Mouse (Mus musculus): ENCODE measurements around the gene Ndufa7. TPM values are rescaled to one million over a fixed set of nuclear protein-coding genes. Genes with fewer than 3 reads are reported as not detected.
"Not testable (repeated sequence)": the region's sequence is repeated elsewhere in the genome, so short reads cannot be mapped to it uniquely, and the experiment has no call there.

Ndufa7 gene
- total RNA-seq, 2 experiments from 2014 or later, result 327 to 338 TPM

DNA sequence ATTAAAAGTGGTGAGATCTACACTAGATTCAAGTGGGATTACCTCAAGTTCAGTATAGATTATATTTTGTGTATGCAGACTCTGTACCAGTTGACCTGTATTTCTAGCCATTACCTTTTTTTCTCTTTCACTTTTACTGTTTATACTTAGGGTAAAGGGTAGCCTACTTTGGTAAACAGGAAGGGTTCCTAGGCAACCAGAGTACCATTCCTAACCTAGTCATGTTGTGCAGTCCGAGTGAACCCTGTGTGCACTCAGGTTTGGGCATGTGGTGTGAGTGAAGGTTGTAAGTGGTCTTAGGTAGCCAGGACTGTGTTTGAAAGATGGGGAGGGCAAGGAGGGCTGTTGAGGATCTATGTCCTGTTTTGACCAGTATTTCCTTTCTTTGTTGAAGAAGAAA is 27.0 kb downstream of the Ndufa7 start:
- no peak for DNase-seq
- intact Hi-C loops (cut with DNase I; ENCODE audit: low total_unique reads), result no loop called here

DNA sequence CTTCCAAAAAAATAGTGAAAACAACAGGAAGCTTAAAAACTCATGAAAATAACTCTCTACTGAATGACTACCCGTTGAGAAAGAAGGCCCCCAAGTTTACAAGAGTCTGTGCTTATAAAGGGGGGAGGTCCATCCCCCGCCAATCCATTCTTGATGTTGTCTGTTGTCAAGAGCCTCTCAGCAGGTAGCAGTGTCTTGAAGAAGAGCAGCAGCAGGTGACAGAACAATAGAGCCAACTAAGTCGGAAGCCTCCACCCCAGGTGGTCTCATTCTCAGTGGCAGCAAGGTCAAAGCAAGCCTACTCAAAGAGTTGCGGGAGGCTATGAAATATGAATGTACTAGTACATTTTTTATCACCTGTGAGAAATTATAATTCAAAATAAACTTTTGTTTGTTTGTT is 33.4 kb downstream of the Ndufa7 start:
- no peak for DNase-seq
- intact Hi-C loops (cut with DNase I; ENCODE audit: low total_unique reads), result no loop called here

DNA sequence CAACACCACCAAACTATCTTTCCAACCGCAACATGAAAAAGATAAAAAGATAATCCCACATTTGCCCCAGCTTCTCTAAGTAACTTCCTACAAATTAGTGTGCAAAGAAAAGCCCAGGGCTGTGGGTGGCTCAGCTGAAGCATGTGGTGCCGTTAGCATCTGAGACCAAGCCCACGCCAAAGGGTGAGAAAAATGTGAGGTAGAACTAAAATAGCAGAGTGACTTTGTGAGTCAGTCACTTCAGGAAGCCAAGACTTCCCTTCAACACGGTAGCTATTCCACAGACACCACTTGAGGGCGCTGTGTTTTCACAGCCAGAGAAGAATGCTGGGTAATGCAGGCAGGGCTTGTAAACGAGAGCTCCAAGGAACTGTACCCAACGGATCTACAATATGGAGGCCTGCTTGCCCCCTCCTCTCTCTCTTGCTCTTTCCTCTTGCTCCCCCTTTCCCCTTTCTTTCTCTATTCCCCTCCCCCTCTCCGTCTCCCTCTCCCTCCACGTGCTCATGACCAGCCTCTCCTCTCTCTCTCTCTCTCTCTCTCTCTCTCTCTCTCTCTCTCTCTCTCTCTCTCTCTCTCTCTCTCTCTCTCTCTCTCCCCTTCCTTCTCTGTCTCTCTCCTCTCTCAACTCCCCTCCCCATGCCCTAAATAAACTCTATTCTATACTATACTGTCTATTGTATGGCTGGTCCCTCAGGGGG is 41.1 kb downstream of the Ndufa7 start:
- peak; percentile 26 for DNase-seq
- intact Hi-C loops (cut with DNase I; ENCODE audit: low total_unique reads), result no loop called here

DNA sequence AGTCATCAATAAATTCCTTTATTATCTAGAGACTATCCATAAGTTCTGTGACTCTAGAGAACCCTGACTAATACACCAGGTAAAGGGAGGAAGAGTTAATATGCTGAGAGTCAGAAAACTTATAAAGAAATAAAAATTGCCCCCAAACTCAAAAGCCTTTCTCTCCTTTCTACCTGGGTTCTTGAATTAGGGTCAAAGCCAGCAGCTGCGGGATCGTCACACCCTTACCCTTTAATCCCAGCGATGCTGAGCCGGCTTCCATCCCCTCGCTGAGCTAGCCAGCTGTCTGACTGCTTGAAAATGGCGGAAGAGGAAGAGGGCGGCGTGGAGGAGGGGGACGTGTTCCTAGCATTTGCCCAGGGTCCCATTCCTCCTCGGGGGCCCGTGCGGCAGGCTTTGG is 49.2 kb downstream of the Ndufa7 start, which contains the start of gene Gm7029:
TSS of gene Gm7029 (plus strand) at position 301 of the 400 bp plus-strand sequence.
- intact Hi-C loops (cut with DNase I; ENCODE audit: low total_unique reads); DNase-seq: not testable (repeated sequence)

DNA sequence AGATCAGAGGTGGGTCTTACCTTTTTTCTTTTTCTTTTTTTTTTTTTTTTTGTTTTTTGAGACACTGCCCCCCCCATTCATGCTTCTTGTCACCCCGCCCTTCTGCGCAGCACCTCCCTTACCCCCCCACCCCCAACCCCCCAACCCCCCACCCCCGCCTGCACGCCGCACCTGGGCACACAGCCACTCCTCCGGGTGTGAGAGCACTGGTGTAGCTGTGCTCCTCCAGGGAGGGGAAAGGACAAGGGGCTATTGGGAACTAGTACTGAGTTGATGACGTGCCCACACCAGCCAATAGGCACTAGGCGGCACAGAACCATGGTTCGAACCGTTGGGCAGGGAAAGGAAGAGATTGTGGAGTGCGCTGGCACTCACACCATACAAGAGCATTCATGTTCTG is 50.0 kb downstream of the Ndufa7 start:
- DNase-seq, result no peak

DNA sequence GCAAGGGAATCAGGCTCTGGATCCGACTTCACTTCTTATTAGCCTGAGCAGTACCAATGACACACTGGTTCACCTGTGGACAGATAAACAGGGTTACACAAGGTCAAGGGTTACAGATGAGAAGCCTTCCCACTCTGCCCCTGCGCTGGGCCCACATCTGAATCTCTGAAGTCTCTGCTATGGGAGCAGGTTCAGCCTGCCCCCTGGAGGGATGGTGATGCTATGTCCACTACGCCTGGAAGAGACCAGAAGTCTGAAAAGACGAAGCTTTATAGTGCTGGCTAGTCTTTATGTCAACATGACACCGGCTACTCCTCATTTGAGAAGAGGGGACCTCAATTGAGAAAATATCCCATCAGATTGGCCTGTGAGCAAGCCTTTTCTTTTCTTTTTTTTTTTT is 51.4 kb downstream of the Ndufa7 start:
- DNase-seq; intact Hi-C loops (cut with DNase I; ENCODE audit: low total_unique reads): not testable (repeated sequence)

More for the DNA sequence above, 50.0 kb downstream of the Ndufa7 start:
- intact Hi-C loops (cut with DNase I; ENCODE audit: low total_unique reads), result no loop called here

DNA sequence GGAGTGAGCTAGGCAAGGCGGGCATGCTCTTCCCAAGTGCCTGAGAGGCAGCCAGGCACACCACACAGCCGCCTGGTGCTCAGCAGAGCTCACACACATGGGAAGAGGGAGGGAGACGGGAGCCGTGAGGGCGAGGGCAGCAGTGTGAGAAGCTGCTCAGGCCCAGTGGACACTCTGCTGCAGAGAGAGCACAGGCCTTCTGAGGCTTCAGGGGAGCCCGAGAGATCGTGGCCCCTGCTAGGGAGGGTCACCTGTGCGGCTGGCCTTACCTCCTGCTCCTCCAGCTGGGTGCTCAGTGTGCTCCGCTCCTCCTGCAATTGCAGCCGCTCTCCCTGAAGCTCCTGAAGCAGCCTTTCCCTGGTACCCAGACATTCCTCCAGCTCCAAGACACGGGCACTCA is 59.9 kb downstream of the Ndufa7 start:
- intact Hi-C loops (cut with DNase I; ENCODE audit: low total_unique reads); DNase-seq: not testable (repeated sequence)

DNA sequence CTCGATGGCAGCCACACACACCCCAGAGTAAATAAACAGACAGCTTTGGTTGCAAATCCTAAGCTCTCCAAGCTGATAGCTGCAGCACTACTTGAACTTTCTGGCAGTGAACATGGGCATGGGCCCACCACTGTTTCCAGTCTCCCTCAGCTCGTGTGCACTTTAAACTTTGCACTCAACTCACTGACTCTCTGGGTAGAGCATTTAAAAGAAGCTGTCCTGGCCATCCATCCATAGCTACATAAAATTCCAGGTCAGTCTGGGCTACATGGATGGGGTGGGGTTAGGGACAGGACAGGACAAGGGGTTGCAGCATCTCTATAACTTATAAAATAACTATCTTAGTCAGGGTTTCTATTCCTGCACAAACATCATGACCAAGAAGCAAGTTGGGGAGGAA is 63.4 kb downstream of the Ndufa7 start:
- DNase-seq; intact Hi-C loops (cut with DNase I; ENCODE audit: low total_unique reads): not testable (repeated sequence)

Small RNA genes within 50 kb of the gene (microRNA-seq; reads per million reads assigned to microRNA genes)
- gene Gm27740, result 0 reads per million in 2 experiments

Other genes starting within 250 kb of the Ndufa7 start
- 10 to 100 TPM in 1 of 2 experiments, 1 to 10 TPM in 1; 9.9 to 13.1 TPM for gene Zfp414, start 195.5 kb upstream of the Ndufa7 start, total RNA-seq (2021)
- not detected for gene Pram1, start 186.5 kb upstream of the Ndufa7 start, total RNA-seq (2021)
- 10 to 100 TPM; 58.8 to 69.1 TPM for gene Hnrnpm, start 137.7 kb upstream of the Ndufa7 start, total RNA-seq (2021)
- 10 to 100 TPM; 76.0 to 78.6 TPM for gene March2, start 105.9 kb upstream of the Ndufa7 start, total RNA-seq (2021)
- 100 to 1,000 TPM; 154 to 159 TPM for gene Rab11b, start 64.0 kb upstream of the Ndufa7 start, total RNA-seq (2021)
- gene Angptl4, start 42.7 kb upstream of the Ndufa7 start, total RNA-seq (2021), result 10 to 100 TPM in 1 of 2 experiments, 1 to 10 TPM in 1; 9.6 to 25.8 TPM
- gene Kank3, start 14.1 kb upstream of the Ndufa7 start, total RNA-seq (2021), result 10 to 100 TPM; 20.8 to 35.1 TPM
- gene Rps28, start within 50 bp of the Ndufa7 start, total RNA-seq (2021), result 100 to 1,000 TPM; 867 to 957 TPM
- 10 to 100 TPM; 17.6 to 19.8 TPM for gene Cd320, start 18.5 kb downstream of the Ndufa7 start, total RNA-seq (2021)
- not detected for gene Gm7029, start 49.3 kb downstream of the Ndufa7 start, total RNA-seq (2021)
- 1 to 10 TPM; 3.3 to 4.4 TPM for gene Kifc1, start 66.1 kb downstream of the Ndufa7 start, total RNA-seq (2021)
- not detected for gene Platr17, start 80.6 kb downstream of the Ndufa7 start, total RNA-seq (2021)
- gene Daxx, start 84.8 kb downstream of the Ndufa7 start, total RNA-seq (2021), result 10 to 100 TPM; 10.2 to 13.8 TPM
- 10 to 100 TPM; 32.9 to 35.7 TPM for gene Tapbp, start 91.3 kb downstream of the Ndufa7 start, total RNA-seq (2021)
- gene Zbtb22, start 91.3 kb downstream of the Ndufa7 start, total RNA-seq (2021), result 10 to 100 TPM; 13.5 to 16.1 TPM
- 10 to 100 TPM; 24.4 to 24.7 TPM for gene Rgl2, start 105.0 kb downstream of the Ndufa7 start, total RNA-seq (2021)
- 10 to 100 TPM; 53.6 to 54.9 TPM for gene Pfdn6, start 115.8 kb downstream of the Ndufa7 start, total RNA-seq (2021)
- gene Wdr46, start 116.1 kb downstream of the Ndufa7 start, total RNA-seq (2021), result 10 to 100 TPM; 11.1 to 12.3 TPM
- gene B3galt4, start 126.9 kb downstream of the Ndufa7 start, total RNA-seq (2021), result 1 to 10 TPM; 2.3 to 2.7 TPM
- gene Vps52, start 131.2 kb downstream of the Ndufa7 start, total RNA-seq (2021), result 10 to 100 TPM; 30.5 to 33.1 TPM
- gene Rps18, start 131.4 kb downstream of the Ndufa7 start, total RNA-seq (2021), result 100 to 1,000 TPM; 464 to 543 TPM
- gene H2-K1, start 175.8 kb downstream of the Ndufa7 start, total RNA-seq (2021), result 10 to 100 TPM; 26.5 to 40.1 TPM
- 10 to 100 TPM; 11.3 to 13.1 TPM for gene Ring1, start 200.1 kb downstream of the Ndufa7 start, total RNA-seq (2021)
- 10 to 100 TPM; 50.1 to 51.3 TPM for gene H2-Ke6, start 203.5 kb downstream of the Ndufa7 start, total RNA-seq (2021)
- 10 to 100 TPM; 44.9 to 60.1 TPM for gene Slc39a7, start 207.1 kb downstream of the Ndufa7 start, total RNA-seq (2021)
- 10 to 100 TPM; 35.2 to 35.8 TPM for gene Rxrb, start 207.2 kb downstream of the Ndufa7 start, total RNA-seq (2021)
- gene Col11a2, start 214.9 kb downstream of the Ndufa7 start, total RNA-seq (2021), result 10 to 100 TPM; 51.1 to 56.0 TPM